Mouse (Mus musculus): Measurements from ENCODE around the gene Klhl29. TPM values are rescaled to one million over a fixed set of nuclear protein-coding genes. Genes with fewer than 3 reads are reported as not detected.

Klhl29 gene
- polyA plus RNA-seq, 2 experiments, result 4.9 to 14.0 TPM

GRCm38 (mm10) chr12:5108613-5109012 lies 266.9 kb downstream of the Klhl29 start:
- H3K4me2 ChIP-seq (replicated peaks; ENCODE audit: low read depth, low read length, severe bottlenecking), result no peak overlapping the region
- no peak overlapping the region for H3K4me3 ChIP-seq (replicated peaks; ENCODE audit: low read length)
- DNase-seq (ENCODE audit: low spot score) (no peak), ATAC-seq (ENCODE audit: low FRiP score, low read depth) (peak; percentile 25; the same call in 1 of the 2 replicates)
- H3K9ac ChIP-seq (ENCODE audit: low read depth, low read length, severe bottlenecking), result no peak overlapping the region
- H3K27me3 ChIP-seq (ENCODE audit: control insufficient read depth, insufficient read depth, low read length), result no peaks in the 10 kb centered on the region
- TF ChIP-seq POLR2A (IDR thresholded peaks at IDR 0.05; ENCODE audit: borderline replicate concordance, extremely low read depth, insufficient read depth, insufficient read length), result no peak
- 0 out of 2 replicates have a peak, but pooled peaks cover 8% of the 10 kb centered on the region for H3K36me3 ChIP-seq (ENCODE audit: control insufficient read depth, insufficient read depth, low read length)
- H3K4me1 ChIP-seq (ENCODE audit: control insufficient read depth, insufficient read depth, low read length), result no peaks in the 10 kb centered on the region
- 55% methylated on average over 6 of the region's 6 CpGs for WGBS
- H3K9me3 ChIP-seq (ENCODE audit: control insufficient read depth, low read length), result no peaks in the 10 kb centered on the region
- no peak overlapping the region for H3K27ac ChIP-seq (replicated peaks; ENCODE audit: low read depth, low read length)

GRCm38 (mm10) chr12:5107795-5108194 lies 267.7 kb downstream of the Klhl29 start:
- Histone ChIP-seq H3K4me3 (replicated peaks; ENCODE audit: low read length) (no peak overlapping the region), H3K27ac (replicated peaks; ENCODE audit: low read depth, low read length) (no peak overlapping the region), H3K9me3 (ENCODE audit: control insufficient read depth, low read length) (no peaks in the 10 kb centered on the region), H3K27me3 (ENCODE audit: control insufficient read depth, insufficient read depth, low read length) (no peaks in the 10 kb centered on the region), H3K4me1 (ENCODE audit: control insufficient read depth, insufficient read depth, low read length) (no peaks in the 10 kb centered on the region), H3K4me2 (replicated peaks; ENCODE audit: low read depth, low read length, severe bottlenecking) (no peak overlapping the region), H3K9ac (ENCODE audit: low read depth, low read length, severe bottlenecking) (no peak overlapping the region), H3K36me3 (ENCODE audit: control insufficient read depth, insufficient read depth, low read length) (0 out of 2 replicates have a peak, but pooled peaks cover 11% of the 10 kb centered on the region)
- DNase-seq (ENCODE audit: low spot score) (no peak), ATAC-seq (ENCODE audit: low FRiP score, low read depth) (peak; percentile 54)
- no peak for TF ChIP-seq POLR2A (IDR thresholded peaks at IDR 0.05; ENCODE audit: borderline replicate concordance, extremely low read depth, insufficient read depth, insufficient read length)
- 31% methylated on average over 2 of the region's 2 CpGs for WGBS

- WGBS, result 81% methylated on average over 9 of the region's 9 CpGs
- no peaks in the 10 kb centered on the region for H3K9me3 ChIP-seq (ENCODE audit: control insufficient read depth, low read length)
- H3K4me3 ChIP-seq (replicated peaks; ENCODE audit: low read length), result no peak overlapping the region
- H3K4me1 ChIP-seq (ENCODE audit: control insufficient read depth, insufficient read depth, low read length), result no peaks in the 10 kb centered on the region
- H3K27me3 ChIP-seq (ENCODE audit: control insufficient read depth, insufficient read depth, low read length), result no peaks in the 10 kb centered on the region
- TF ChIP-seq POLR2A (IDR thresholded peaks at IDR 0.05; ENCODE audit: borderline replicate concordance, extremely low read depth, insufficient read depth, insufficient read length), result no peak
- peaks cover 14% of the 10 kb centered on the region; the same call in 1 of the 2 replicates for H3K36me3 ChIP-seq (ENCODE audit: control insufficient read depth, insufficient read depth, low read length)
- no peak overlapping the region for H3K27ac ChIP-seq (replicated peaks; ENCODE audit: low read depth, low read length)
- H3K4me2 ChIP-seq (replicated peaks; ENCODE audit: low read depth, low read length, severe bottlenecking), result no peak overlapping the region
- no peak overlapping the region for H3K9ac ChIP-seq (ENCODE audit: low read depth, low read length, severe bottlenecking)
- ATAC-seq (ENCODE audit: low FRiP score, low read depth), result no peak
- DNase-seq (ENCODE audit: low spot score), result no peak
Observed at GRCm38 (mm10) chr12:5104422-5105052, 270.9 kb downstream of the Klhl29 start.

- H3K9me3 ChIP-seq (ENCODE audit: control insufficient read depth, low read length), result no peaks in the 10 kb centered on the region
- DNase-seq (ENCODE audit: low spot score) (no peak), ATAC-seq (ENCODE audit: low FRiP score, low read depth) (no peak)
- H3K27me3 ChIP-seq (ENCODE audit: control insufficient read depth, insufficient read depth, low read length), result no peaks in the 10 kb centered on the region
- no peak overlapping the region for H3K4me2 ChIP-seq (replicated peaks; ENCODE audit: low read depth, low read length, severe bottlenecking)
- H3K27ac ChIP-seq (replicated peaks; ENCODE audit: low read depth, low read length), result no peak overlapping the region
- H3K4me1 ChIP-seq (ENCODE audit: control insufficient read depth, insufficient read depth, low read length), result no peaks in the 10 kb centered on the region
- peaks cover 22% of the 10 kb centered on the region for H3K36me3 ChIP-seq (ENCODE audit: control insufficient read depth, insufficient read depth, low read length)
- TF ChIP-seq POLR2A (IDR thresholded peaks at IDR 0.05; ENCODE audit: borderline replicate concordance, extremely low read depth, insufficient read depth, insufficient read length), result no peak
- WGBS, result 69% methylated on average over 13 of the region's 13 CpGs
- no peak overlapping the region for H3K4me3 ChIP-seq (replicated peaks; ENCODE audit: low read length)
- no peak overlapping the region for H3K9ac ChIP-seq (ENCODE audit: low read depth, low read length, severe bottlenecking)
Observed at GRCm38 (mm10) chr12:5101411-5102024, 274.0 kb downstream of the Klhl29 start.

- Histone ChIP-seq H3K36me3 (ENCODE audit: control insufficient read depth, insufficient read depth, low read length) (peaks cover 24% of the 10 kb centered on the region), H3K9me3 (ENCODE audit: control insufficient read depth, low read length) (no peaks in the 10 kb centered on the region), H3K4me3 (replicated peaks; ENCODE audit: low read length) (no peak overlapping the region), H3K4me1 (ENCODE audit: control insufficient read depth, insufficient read depth, low read length) (no peaks in the 10 kb centered on the region), H3K9ac (ENCODE audit: low read depth, low read length, severe bottlenecking) (no peak overlapping the region), H3K27me3 (ENCODE audit: control insufficient read depth, insufficient read depth, low read length) (no peaks in the 10 kb centered on the region), H3K4me2 (replicated peaks; ENCODE audit: low read depth, low read length, severe bottlenecking) (no peak overlapping the region), H3K27ac (replicated peaks; ENCODE audit: low read depth, low read length) (no peak overlapping the region)
- no peak for DNase-seq (ENCODE audit: low spot score)
- TF ChIP-seq POLR2A (IDR thresholded peaks at IDR 0.05; ENCODE audit: borderline replicate concordance, extremely low read depth, insufficient read depth, insufficient read length), result no peak
- WGBS, result 87% methylated on average over 9 of the region's 9 CpGs
- ATAC-seq (ENCODE audit: low FRiP score, low read depth), result no peak
Observed at GRCm38 (mm10) chr12:5099572-5099971, 275.9 kb downstream of the Klhl29 start.

Measured in limb, embryonic 14.5 days (tissue).